Mouse (Mus musculus): ENCODE data around the gene Ptpro. TPM values are rescaled to one million over a fixed set of nuclear protein-coding genes. Genes with fewer than 3 reads are reported as not detected.

The Ptpro gene
- polyA plus RNA-seq, 1 experiment = 11.3 TPM

GRCm38 (mm10) chr6:137303824-137304223 lies 51.7 kb downstream of the Ptpro start:
- Histone ChIP-seq H3K27ac (ENCODE audit: control insufficient read depth, insufficient read depth, low read depth, low read length, poor library complexity) (no peak overlapping the region), H3K4me3 (replicated peaks; ENCODE audit: control insufficient read depth, low read depth, low read length) (no peak overlapping the region), H3K4me1 (ENCODE audit: control insufficient read depth, insufficient read depth, low read length) (no peaks in the 10 kb centered on the region)
- TF ChIP-seq POLR2A (IDR thresholded peaks at IDR 0.05; ENCODE audit: borderline replicate concordance, control insufficient read depth, low read depth, low read length) = no peak
- no peak for TF ChIP-seq CTCF (IDR thresholded peaks at IDR 0.05; ENCODE audit: control insufficient read depth, insufficient read depth, low read length)
- WGBS = 87% methylated on average over 2 of the region's 2 CpGs

GRCm38 (mm10) chr6:137315265-137315664 lies 63.1 kb downstream of the Ptpro start:
- WGBS = 42% methylated on average over 4 of the region's 4 CpGs
- TF ChIP-seq POLR2A (IDR thresholded peaks at IDR 0.05; ENCODE audit: borderline replicate concordance, control insufficient read depth, low read depth, low read length) = no peak
- no peak for TF ChIP-seq CTCF (IDR thresholded peaks at IDR 0.05; ENCODE audit: control insufficient read depth, insufficient read depth, low read length)
- peaks cover 1% of the 10 kb centered on the region for H3K4me1 ChIP-seq (ENCODE audit: control insufficient read depth, insufficient read depth, low read length)
- no peak overlapping the region for H3K27ac ChIP-seq (ENCODE audit: control insufficient read depth, insufficient read depth, low read depth, low read length, poor library complexity)
- no peak overlapping the region for H3K4me3 ChIP-seq (replicated peaks; ENCODE audit: control insufficient read depth, low read depth, low read length)

DNA sequence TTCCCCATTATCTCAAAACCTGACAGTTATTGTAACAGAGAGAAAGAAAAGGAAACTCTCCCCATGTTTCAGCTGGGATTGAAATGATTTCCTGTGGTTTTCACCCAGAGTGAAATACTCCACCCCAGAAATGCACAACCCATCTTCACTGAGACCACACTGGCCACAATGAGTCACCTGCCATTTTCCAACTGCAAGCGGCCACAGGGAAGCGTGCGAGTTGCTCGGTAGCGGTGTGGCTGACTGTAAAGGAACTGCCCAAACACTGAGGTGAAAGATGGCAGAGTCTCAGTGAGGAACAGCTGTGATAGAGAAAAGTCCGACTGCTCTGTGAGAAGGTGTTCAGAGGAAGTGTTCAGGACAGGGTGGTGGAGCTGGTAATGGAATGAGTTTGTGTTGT lies 64.2 kb downstream of the Ptpro start:
- no peak overlapping the region for H3K27ac ChIP-seq (ENCODE audit: control insufficient read depth, insufficient read depth, low read depth, low read length, poor library complexity)
- H3K4me1 ChIP-seq (ENCODE audit: control insufficient read depth, insufficient read depth, low read length) = peaks cover 1% of the 10 kb centered on the region
- no peak overlapping the region for H3K4me3 ChIP-seq (replicated peaks; ENCODE audit: control insufficient read depth, low read depth, low read length)
- 5% methylated on average over 6 of the region's 6 CpGs for WGBS
- TF ChIP-seq POLR2A (IDR thresholded peaks at IDR 0.05; ENCODE audit: borderline replicate concordance, control insufficient read depth, low read depth, low read length) = no peak

GRCm38 (mm10) chr6:137317509-137317908 lies 65.4 kb downstream of the Ptpro start:
- 66% methylated on average over 6 of the region's 6 CpGs for WGBS
- Histone ChIP-seq H3K27ac (ENCODE audit: control insufficient read depth, insufficient read depth, low read depth, low read length, poor library complexity) (no peak overlapping the region), H3K4me1 (ENCODE audit: control insufficient read depth, insufficient read depth, low read length) (peaks cover 1% of the 10 kb centered on the region), H3K4me3 (replicated peaks; ENCODE audit: control insufficient read depth, low read depth, low read length) (no peak overlapping the region)
- TF ChIP-seq CTCF (IDR thresholded peaks at IDR 0.05; ENCODE audit: control insufficient read depth, insufficient read depth, low read length) (no peak), POLR2A (IDR thresholded peaks at IDR 0.05; ENCODE audit: borderline replicate concordance, control insufficient read depth, low read depth, low read length) (no peak)

DNA sequence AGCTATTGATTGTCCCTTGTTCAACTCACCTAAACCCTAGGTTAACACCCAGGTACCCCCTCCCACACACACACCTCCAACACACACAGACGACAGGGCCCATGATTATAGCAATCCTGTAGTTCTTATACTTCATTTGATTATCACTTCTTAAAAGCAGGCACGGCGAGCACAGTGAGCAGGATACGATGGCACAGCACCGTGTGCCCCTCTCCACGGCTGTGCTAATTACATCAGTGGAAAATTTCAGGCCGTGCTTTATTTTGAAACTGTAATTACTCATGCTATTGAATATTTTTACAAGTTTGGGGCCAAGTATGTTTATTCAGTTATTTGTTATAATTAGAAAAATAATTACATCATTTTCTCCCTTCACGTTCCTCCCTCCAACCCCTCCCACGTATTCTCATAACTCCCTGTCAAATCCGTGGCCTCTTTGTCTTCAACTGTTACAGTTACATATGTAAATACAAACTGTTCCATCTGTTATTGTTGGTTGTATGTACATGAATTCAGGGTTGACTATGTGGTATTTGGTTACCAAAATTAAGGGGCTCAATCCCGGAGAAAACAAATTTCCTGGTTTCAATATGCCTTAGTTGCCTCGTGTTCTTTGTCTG lies 66.2 kb downstream of the Ptpro start:
- no peak for TF ChIP-seq POLR2A (IDR thresholded peaks at IDR 0.05; ENCODE audit: borderline replicate concordance, control insufficient read depth, low read depth, low read length)
- TF ChIP-seq CTCF (IDR thresholded peaks at IDR 0.05; ENCODE audit: control insufficient read depth, insufficient read depth, low read length) = no peak
- WGBS = 88% methylated on average over 12 of the region's 12 CpGs
- Histone ChIP-seq H3K27ac (ENCODE audit: control insufficient read depth, insufficient read depth, low read depth, low read length, poor library complexity) (no peak overlapping the region), H3K4me1 (ENCODE audit: control insufficient read depth, insufficient read depth, low read length) (peaks cover 1% of the 10 kb centered on the region), H3K4me3 (replicated peaks; ENCODE audit: control insufficient read depth, low read depth, low read length) (no peak overlapping the region)

- peaks cover 1% of the 10 kb centered on the region for H3K4me1 ChIP-seq (ENCODE audit: control insufficient read depth, insufficient read depth, low read length)
- 43% methylated on average over 1 of the region's 1 CpGs for WGBS
- H3K4me3 ChIP-seq (replicated peaks; ENCODE audit: control insufficient read depth, low read depth, low read length) = no peak overlapping the region
- no peak for TF ChIP-seq CTCF (IDR thresholded peaks at IDR 0.05; ENCODE audit: control insufficient read depth, insufficient read depth, low read length)
- no peak for TF ChIP-seq POLR2A (IDR thresholded peaks at IDR 0.05; ENCODE audit: borderline replicate concordance, control insufficient read depth, low read depth, low read length)
- H3K27ac ChIP-seq (ENCODE audit: control insufficient read depth, insufficient read depth, low read depth, low read length, poor library complexity) = no peak overlapping the region
Measured at GRCm38 (mm10) chr6:137319658-137320057, 67.5 kb downstream of the Ptpro start.

- Histone ChIP-seq H3K4me1 (ENCODE audit: control insufficient read depth, insufficient read depth, low read length) (no peaks in the 10 kb centered on the region), H3K4me3 (replicated peaks; ENCODE audit: control insufficient read depth, low read depth, low read length) (no peak overlapping the region), H3K27ac (ENCODE audit: control insufficient read depth, insufficient read depth, low read depth, low read length, poor library complexity) (no peak overlapping the region)
- no peak for TF ChIP-seq CTCF (IDR thresholded peaks at IDR 0.05; ENCODE audit: control insufficient read depth, insufficient read depth, low read length)
- TF ChIP-seq POLR2A (IDR thresholded peaks at IDR 0.05; ENCODE audit: borderline replicate concordance, control insufficient read depth, low read depth, low read length) = no peak
- WGBS = 74% methylated on average over 9 of the region's 9 CpGs
Measured at GRCm38 (mm10) chr6:137327718-137328117, 75.6 kb downstream of the Ptpro start.

DNA sequence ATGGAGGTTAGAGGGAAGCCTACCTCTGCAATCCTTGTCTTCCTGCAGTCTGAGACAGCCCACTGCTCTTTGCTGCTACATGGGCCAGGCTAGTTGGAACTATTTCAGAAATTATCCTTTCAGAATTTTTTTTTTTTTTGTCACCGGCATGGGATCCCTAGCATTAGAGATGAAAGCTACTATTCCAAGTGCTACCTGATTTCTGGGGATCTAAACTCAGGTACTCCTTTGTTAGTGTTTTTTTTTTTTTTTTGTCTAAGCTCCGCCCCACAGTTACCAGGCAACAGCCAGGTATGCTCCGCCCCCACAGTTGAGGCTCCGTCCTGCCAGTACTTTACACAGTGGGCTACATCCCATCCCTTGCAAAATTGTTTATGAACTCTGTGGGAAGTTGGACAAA lies 76.1 kb downstream of the Ptpro start:
- no peaks in the 10 kb centered on the region for H3K4me1 ChIP-seq (ENCODE audit: control insufficient read depth, insufficient read depth, low read length)
- TF ChIP-seq POLR2A (IDR thresholded peaks at IDR 0.05; ENCODE audit: borderline replicate concordance, control insufficient read depth, low read depth, low read length) (no peak), CTCF (IDR thresholded peaks at IDR 0.05; ENCODE audit: control insufficient read depth, insufficient read depth, low read length) (no peak)
- H3K27ac ChIP-seq (ENCODE audit: control insufficient read depth, insufficient read depth, low read depth, low read length, poor library complexity) = no peak overlapping the region
- 76% methylated on average over 4 of the region's 4 CpGs for WGBS
- H3K4me3 ChIP-seq (replicated peaks; ENCODE audit: control insufficient read depth, low read depth, low read length) = no peak overlapping the region

- 80% methylated on average over 5 of the region's 5 CpGs for WGBS
- TF ChIP-seq CTCF (IDR thresholded peaks at IDR 0.05; ENCODE audit: control insufficient read depth, insufficient read depth, low read length) = no peak
- H3K4me3 ChIP-seq (replicated peaks; ENCODE audit: control insufficient read depth, low read depth, low read length) = no peak overlapping the region
Measured at GRCm38 (mm10) chr6:137330782-137331181, 78.7 kb downstream of the Ptpro start.

More at GRCm38 (mm10) chr6:137330782-137331181, 78.7 kb downstream of the Ptpro start:
- H3K27ac ChIP-seq (ENCODE audit: control insufficient read depth, insufficient read depth, low read depth, low read length, poor library complexity) = no peak overlapping the region
- no peaks in the 10 kb centered on the region for H3K4me1 ChIP-seq (ENCODE audit: control insufficient read depth, insufficient read depth, low read length)
